9 mouse cellular contexts compared by ENCODE assay signal in the genomic region with DNA sequence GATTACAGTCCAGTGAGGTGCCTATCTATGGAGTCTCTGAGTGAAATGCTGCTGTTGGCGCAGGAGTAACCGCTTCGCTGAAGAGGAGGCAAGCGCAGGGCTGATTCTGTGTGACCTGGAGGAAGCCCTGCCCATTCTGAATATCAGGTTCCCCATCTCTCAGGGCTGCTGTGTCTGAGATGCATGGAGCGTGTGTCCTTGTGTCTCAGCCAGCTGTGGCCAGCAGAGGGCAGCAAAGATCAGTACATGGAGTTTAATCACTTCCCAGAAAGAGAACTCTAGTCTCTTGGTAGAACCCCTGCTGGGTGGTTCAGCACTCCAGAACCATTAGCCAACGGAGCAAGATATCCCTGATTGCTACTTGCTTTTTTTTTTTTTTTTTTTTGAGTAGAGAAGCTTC. TPM values are rescaled to one million over a fixed set of nuclear protein-coding genes. Genes with fewer than 3 reads are reported as not detected.
DNase-seq lines count a peak whose midpoint lies in the region; ATAC-seq and TF ChIP-seq lines count a peak whose summit lies in the region.
"Had no signal": no experiment of that assay in that cellular context is flagged by ENCODE, and none has a peak within 500 bp of the region (broad histone marks: within the 10 kb centered on the region; RNA-seq: fewer than 3 reads in every experiment).

No protein-coding gene starts in this region.

- peak; percentile 81 for DNase-seq in B cell, adult 2 months
- DNase-seq in adrenal gland, adult 8-10 months, result peak; percentile 72
- peak; percentile 86 for DNase-seq in embryo, embryonic 11.5 days (ENCODE audit: low read depth, low spot score)
- peak; percentile 82 to 93 for DNase-seq in kidney, postnatal 25 days
- DNase-seq in liver, embryonic 14.5 days (ENCODE audit: low read depth in 3 of 3, low spot score in 3 of 3), result peak; percentile 27 to 36 (median 34)
- DNase-seq in testis, postnatal 14 days (ENCODE audit: low spot score), result peak; percentile 55

- H3K27me3 ChIP-seq in liver, embryonic 14.5 days (ENCODE audit: control insufficient read depth, insufficient read depth, low read length), result no peaks in the 10 kb centered on the region

- no peaks in the 10 kb centered on the region for H3K36me3 ChIP-seq in liver, embryonic 14.5 days (replicated peaks; ENCODE audit: control insufficient read depth, insufficient read depth, low read depth)
- H3K36me3 ChIP-seq: heart, embryonic 13.5 days had no signal

- H3K4me3 ChIP-seq in liver, embryonic 14.5 days (ENCODE audit: insufficient read depth in 1 of 2, low read depth in 2 of 2, low read length in 2 of 2), result no peak overlapping the region
- no peak overlapping the region for H3K4me3 ChIP-seq in olfactory bulb, adult 2 months (ENCODE audit: insufficient read depth, low read depth, low read length)
- H3K4me3 ChIP-seq: heart, embryonic 13.5 days had no signal

- H3K4me1 ChIP-seq in liver, embryonic 14.5 days (replicated peaks; ENCODE audit: control insufficient read depth in 2 of 2, insufficient read depth in 2 of 2, low read length in 1 of 2), result no peaks in the 10 kb centered on the region
- H3K4me1 ChIP-seq in olfactory bulb, adult 2 months (ENCODE audit: control insufficient read depth, insufficient read depth, low read length), result peaks cover 3% of the 10 kb centered on the region

- H3K4me2 ChIP-seq in liver, embryonic 14.5 days (ENCODE audit: low read depth), result no peak overlapping the region
- H3K4me2 ChIP-seq: heart, embryonic 13.5 days had no signal

- peak; percentile 85 for TF ChIP-seq CTCF in liver, embryonic 14.5 days (IDR thresholded peaks at IDR 0.05; ENCODE audit: low read depth)
- TF ChIP-seq CTCF in olfactory bulb, adult 2 months (IDR thresholded peaks at IDR 0.05; ENCODE audit: insufficient read depth, low read depth, low read length), result peak; percentile 56; the same call in 1 of the 2 replicates

- no peak overlapping the region for H3K9ac ChIP-seq in liver, embryonic 14.5 days (replicated peaks)
- H3K9ac ChIP-seq: heart, embryonic 13.5 days had no signal

- no peak overlapping the region for H3K27ac ChIP-seq in liver, embryonic 14.5 days
- no peak overlapping the region for H3K27ac ChIP-seq in olfactory bulb, adult 2 months (ENCODE audit: insufficient read depth, low read depth, low read length)
- H3K27ac ChIP-seq: heart, embryonic 13.5 days had no signal

- no peak for TF ChIP-seq POLR2A in olfactory bulb, adult 2 months (IDR thresholded peaks at IDR 0.05; ENCODE audit: insufficient read depth, low read depth, low read length)

- ATAC-seq in granulocyte monocyte progenitor cell, adult 5-6 weeks (replicated peaks; ENCODE audit: poor library complexity, severe bottlenecking), result peak; percentile 89
- peak; percentile 46 for ATAC-seq in liver, embryonic 14.5 days (ENCODE audit: insufficient read depth)

- WGBS in liver, embryonic 14.5 days (ENCODE audit: insufficient replicate concordance), result 3% methylated on average over 6 of the region's 6 CpGs
- 6% methylated on average over 6 of the region's 6 CpGs for whole genome bisulfite sequencing in olfactory bulb, adult 2 months

- no peak for TF ChIP-seq EP300 in liver, embryonic 14.5 days (IDR thresholded peaks at IDR 0.05; ENCODE audit: low read depth)

- no peaks in the 10 kb centered on the region for H3K9me3 ChIP-seq in liver, embryonic 14.5 days (ENCODE audit: control insufficient read depth, low read length)
- H3K9me3 ChIP-seq: heart, embryonic 13.5 days had no signal

RNA-seq across cellular contexts. Expression of gene Wdr11, which starts 57.3 kb away (rescaled TPM):
- 10 to 100 TPM; 49.8 to 56.5 (median 53.0) TPM for total RNA-seq in adrenal gland, adult 8-10 months (2022)
- 29.0 and 32.5 TPM in 2 replicates for total RNA-seq in granulocyte monocyte progenitor cell, adult 5-6 weeks (2014; fragmentation: Nextera tagmentation)
- 26.9 and 31.6 TPM in 2 replicates for total RNA-seq in granulocyte monocyte progenitor cell, adult 5-6 weeks (2017)
- polyA plus RNA-seq in liver, embryonic 14.5 days (2012; rRNA removed), result 7.1 and 8.9 TPM in 2 replicates
- 8.6 and 10.0 TPM in 2 replicates for polyA plus RNA-seq in liver, embryonic 14.5 days (2014; fragmentation: Nextera tagmentation; extraction: Ambion mirVana)
- polyA plus RNA-seq in olfactory bulb, adult 2 months (2012; ENCODE audit: insufficient read depth, insufficient read length, low replicate concordance, missing spikeins), result not detected in 2 replicates

Comparison
In these comparisons a context has a peak if more than half of its experiments do, and no peak if none do; other contexts are left out.
1. DNase-seq: peak in every context shown above with its lines; median percentile 88 in kidney, postnatal 25 days; 86 in embryo, embryonic 11.5 days; 81 in B cell, adult 2 months; 72 in adrenal gland, adult 8-10 months; 55 in testis, postnatal 14 days; 34 in liver, embryonic 14.5 days.